Mouse (Mus musculus) MEL (cell line): ENCODE results near the gene Pakap. TPM values are rescaled to one million over a fixed set of nuclear protein-coding genes. Genes with fewer than 3 reads are reported as not detected.

ENCODE experiments used
- DNase-seq: peaks from one replicate; pipeline ENCODE4 v3.0.0; 2011; ENCODE audit warnings: low read depth, low spot score
- H3K27ac ChIP-seq: 2 replicates; pipeline ENCODE4 v1.5.1; 2012; ENCODE audit warnings: low read depth, mild to moderate bottlenecking, control low read depth, low read length, moderate library complexity; ENCODE audit not compliant: control insufficient read depth
- H3K27me3 ChIP-seq, 2 experiments: fragments of 150-350 bp in 1 of 2; sonication (generic) in 1 of 2; 2 replicates each; pipeline ENCODE4 v1.6.1; 2012; ENCODE audit warnings: low read length in 2 of 2, mild to moderate bottlenecking in 2 of 2, improper control_type of control experiment in 1 of 2, moderate library complexity in 1 of 2; ENCODE audit not compliant: insufficient read depth in 2 of 2, control insufficient read depth in 1 of 2
- H3K36me3 ChIP-seq, 2 experiments: 2 replicates each; pipeline ENCODE4 v1.6.1; 2012 to 2014; ENCODE audit warnings: low read length in 2 of 2, improper control_type of control experiment in 1 of 2, inconsistent platforms in 1 of 2, mild to moderate bottlenecking in 1 of 2; ENCODE audit not compliant: insufficient read depth in 2 of 2, control insufficient read depth in 1 of 2
- H3K4me1 ChIP-seq, 2 experiments: fragments of 150-350 bp in 1 of 2; sonication (generic) in 1 of 2; 2 replicates each; pipeline ENCODE4 v1.6.1; 2012; ENCODE audit warnings: low read length in 2 of 2, improper control_type of control experiment in 1 of 2, mild to moderate bottlenecking in 1 of 2; ENCODE audit not compliant: insufficient read depth in 2 of 2, control insufficient read depth in 1 of 2
- H3K4me3 ChIP-seq, 2 experiments: fragments of 150-350 bp in 1 of 2; sonication (generic) in 1 of 2; 2 replicates each; pipeline ENCODE4 v1.5.1; 2012; ENCODE audit warnings: low read depth in 2 of 2, low read length in 2 of 2, mild to moderate bottlenecking in 2 of 2, moderate library complexity in 2 of 2, control low read depth in 1 of 2, improper control_type of control experiment in 1 of 2; ENCODE audit not compliant: control insufficient read depth in 1 of 2, insufficient read depth in 1 of 2
- H3K79me2 ChIP-seq: 2 replicates; pipeline ENCODE4 v1.6.1; 2012; ENCODE audit warnings: mild to moderate bottlenecking, low read length, moderate library complexity; ENCODE audit not compliant: control insufficient read depth, poor library complexity, insufficient read depth
- H3K9ac ChIP-seq: 2 replicates; pipeline ENCODE4 v1.6.1; 2012; ENCODE audit warnings: low read depth, mild to moderate bottlenecking, control low read depth, low read length, moderate library complexity; ENCODE audit not compliant: control insufficient read depth, poor library complexity, severe bottlenecking
- H3K9me3 ChIP-seq: fragments of 150-350 bp; sonication (generic); replicated peaks from 2 replicates; pipeline ENCODE4 v1.6.1; 2012; ENCODE audit warnings: mild to moderate bottlenecking, low read length, improper control_type of control experiment, moderate library complexity; ENCODE audit not compliant: insufficient read depth
- CTCF ChIP-seq, 3 experiments: IDR thresholded peaks in 2 of 3; conservative IDR thresholded peaks in 1 of 3; 2 replicates each; pipeline ENCODE4 v1.5.1; 2011 to 2012; ENCODE audit warnings: low read length in 3 of 3, low read depth in 2 of 3, mild to moderate bottlenecking in 2 of 3, improper control_type of control experiment in 1 of 3, inconsistent platforms in 1 of 3, mixed read lengths in 1 of 3, moderate library complexity in 1 of 3; ENCODE audit not compliant: control insufficient read depth in 1 of 3, insufficient read depth in 1 of 3, poor library complexity in 1 of 3, severe bottlenecking in 1 of 3
- ELF1 ChIP-seq: IDR thresholded peaks from 2 replicates; pipeline ENCODE4 v1.6.1; 2014; ENCODE audit warnings: low read depth, mild to moderate bottlenecking, inconsistent platforms, low read length, improper control_type of control experiment, moderate library complexity
- GATA1 ChIP-seq: IDR thresholded peaks from 2 replicates; pipeline ENCODE4 v1.6.1; 2011; ENCODE audit warnings: low read depth, low read length, improper control_type of control experiment
- JUND ChIP-seq: IDR thresholded peaks from 2 replicates; pipeline ENCODE4 v1.6.1; 2011; ENCODE audit warnings: low read depth, mild to moderate bottlenecking, improper control_type of control experiment, low read length
- KAT2A ChIP-seq: conservative IDR thresholded peaks from 2 replicates; pipeline ENCODE4 v1.6.1; 2012; ENCODE audit warnings: low read depth, low read length, improper control_type of control experiment, inconsistent platforms
- MAFK ChIP-seq: IDR thresholded peaks from 2 replicates; pipeline ENCODE4 v1.6.1; 2011; ENCODE audit warnings: low read depth, mild to moderate bottlenecking, low read length, improper control_type of control experiment, borderline replicate concordance
- MAX ChIP-seq: IDR thresholded peaks from 2 replicates; pipeline ENCODE4 v1.6.1; 2011; ENCODE audit warnings: low read length, improper control_type of control experiment
- MAZ ChIP-seq: IDR thresholded peaks from 2 replicates; pipeline ENCODE4 v1.6.1; 2012; ENCODE audit warnings: low read depth, mild to moderate bottlenecking, inconsistent platforms, low read length, improper control_type of control experiment
- MXI1 ChIP-seq: IDR thresholded peaks from 2 replicates; pipeline ENCODE4 v1.6.1; 2011; ENCODE audit warnings: mild to moderate bottlenecking, low read depth, low read length, improper control_type of control experiment
- MYB ChIP-seq: IDR thresholded peaks from 2 replicates; pipeline ENCODE4 v1.6.1; 2011; ENCODE audit warnings: mild to moderate bottlenecking, low read depth, low read length, improper control_type of control experiment
- NELFE ChIP-seq: IDR thresholded peaks from 2 replicates; pipeline ENCODE4 v1.6.1; 2011; ENCODE audit warnings: low read depth, low read length, improper control_type of control experiment
- POLR2AphosphoS5 ChIP-seq: IDR thresholded peaks from 2 replicates; pipeline ENCODE4 v1.6.1; 2012; ENCODE audit warnings: low read depth, borderline replicate concordance, mild to moderate bottlenecking, inconsistent platforms, low read length, moderate library complexity, mixed read lengths
- RCOR1 ChIP-seq: IDR thresholded peaks from 2 replicates; pipeline ENCODE4 v1.6.1; 2012; ENCODE audit warnings: low read depth, mild to moderate bottlenecking, inconsistent platforms, low read length, improper control_type of control experiment
- SIN3A ChIP-seq: IDR thresholded peaks from 2 replicates; pipeline ENCODE4 v1.6.1; 2012; ENCODE audit warnings: low read length, improper control_type of control experiment, inconsistent platforms
- SMC3 ChIP-seq: IDR thresholded peaks from 2 replicates; pipeline ENCODE4 v1.6.1; 2011; ENCODE audit warnings: low read depth, low read length, improper control_type of control experiment
- TCF12 ChIP-seq: IDR thresholded peaks from 2 replicates; pipeline ENCODE4 v1.6.1; 2014; ENCODE audit warnings: low read depth, mild to moderate bottlenecking, inconsistent platforms, low read length, improper control_type of control experiment, moderate library complexity
- USF1 ChIP-seq: IDR thresholded peaks from 2 replicates; pipeline ENCODE4 v1.6.1; 2014; ENCODE audit warnings: low read depth, mild to moderate bottlenecking, inconsistent platforms, low read length, improper control_type of control experiment, moderate library complexity
- ZC3H11A ChIP-seq: IDR thresholded peaks from 2 replicates; pipeline ENCODE4 v1.6.1; 2012; ENCODE audit warnings: low read depth, mild to moderate bottlenecking, inconsistent platforms, low read length, improper control_type of control experiment
- ZKSCAN1 ChIP-seq: IDR thresholded peaks from 2 replicates; pipeline ENCODE4 v1.6.1; 2012; ENCODE audit warnings: low read depth, mild to moderate bottlenecking, inconsistent platforms, low read length, improper control_type of control experiment, moderate library complexity
- ZMIZ1 ChIP-seq: IDR thresholded peaks from 2 replicates; pipeline ENCODE4 v1.6.1; 2012; ENCODE audit warnings: low read depth, mild to moderate bottlenecking, inconsistent platforms, low read length, improper control_type of control experiment, moderate library complexity
- ZNF384 ChIP-seq: IDR thresholded peaks from 2 replicates; pipeline ENCODE4 v1.6.1; 2012; ENCODE audit warnings: low read depth, mild to moderate bottlenecking, inconsistent platforms, low read length, improper control_type of control experiment
- polyA plus RNA-seq, 2 experiments: library from polyadenylated mRNA; stranded (reverse) in 1 of 2; unstranded in 1 of 2; fragments of >175 nt in 1 of 2; fragments of >200 nt in 1 of 2; gene quantifications; 2 replicates each; pipeline versions ENCODE4 v1.2.1 to v1.2.4; 2012; ENCODE audit warnings: low replicate concordance in 2 of 2, low read depth in 1 of 2; ENCODE audit not compliant: insufficient read length in 2 of 2, insufficient read depth in 1 of 2, missing spikeins in 1 of 2
- total RNA-seq: library from RNA; depleted of rRNA; stranded (reverse); fragments of 300-350 nt; gene quantifications from 2 replicates; pipeline ENCODE4 v1.2.3, GENCODE M21; 2012

Gene Pakap
- total and polyA plus RNA-seq, 3 experiments: not detected

DNA sequence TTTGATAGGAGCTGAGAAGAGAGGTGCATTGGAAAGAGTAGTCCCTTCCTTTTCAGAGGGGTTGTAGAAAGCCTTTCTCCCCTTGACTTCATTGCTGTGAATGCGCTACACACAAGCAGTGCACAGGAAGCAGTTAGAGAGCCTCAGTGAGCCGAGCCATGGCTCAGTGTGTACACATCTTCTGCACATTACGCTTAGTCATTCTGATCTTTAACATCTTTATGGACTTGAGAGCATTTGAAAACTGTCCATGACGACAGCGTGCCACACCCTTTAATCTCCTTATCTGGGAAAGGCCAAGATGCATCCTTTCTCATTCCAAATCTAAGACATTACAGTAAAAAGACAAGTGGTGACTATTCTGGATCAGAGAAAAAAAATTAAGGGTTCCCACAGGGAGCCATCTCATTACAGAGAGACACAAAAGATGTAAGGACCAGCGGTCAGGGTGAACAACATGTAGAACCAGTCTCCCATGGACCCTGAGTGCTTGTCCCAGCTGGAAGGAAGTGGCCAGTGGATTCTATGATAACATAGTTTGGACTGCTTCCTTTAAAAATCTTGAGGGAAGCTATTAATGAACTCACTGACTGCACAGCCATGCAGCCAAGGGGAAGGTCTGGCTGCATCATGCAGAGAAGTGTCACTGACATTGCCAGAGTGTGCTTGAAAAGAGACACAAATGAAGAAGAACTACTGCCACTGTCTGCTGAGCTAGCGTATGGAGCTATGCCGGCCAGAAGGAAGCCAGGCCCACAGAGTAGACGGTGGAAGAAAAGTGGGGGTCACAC, 42.6 kb upstream of the Pakap start:
- H3K27me3 ChIP-seq: no peaks in the 10 kb centered on the region
- no peak for DNase-seq
- no peaks in the 10 kb centered on the region for H3K4me1 ChIP-seq
- H3K9ac ChIP-seq: no peak overlapping the region
- H3K9me3 ChIP-seq: no peaks in the 10 kb centered on the region
- H3K36me3 ChIP-seq: no peaks in the 10 kb centered on the region
- H3K27ac ChIP-seq: no peak overlapping the region
- TF ChIP-seq ZMIZ1: no peak
- TF ChIP-seq TCF12: no peak
- TF ChIP-seq SMC3: no peak
- TF ChIP-seq GATA1: no peak
- no peak for TF ChIP-seq SIN3A
- TF ChIP-seq ZNF384: no peak
- TF ChIP-seq RCOR1: no peak
- H3K4me3 ChIP-seq: no peak overlapping the region
- no peaks in the 10 kb centered on the region for H3K79me2 ChIP-seq

DNA sequence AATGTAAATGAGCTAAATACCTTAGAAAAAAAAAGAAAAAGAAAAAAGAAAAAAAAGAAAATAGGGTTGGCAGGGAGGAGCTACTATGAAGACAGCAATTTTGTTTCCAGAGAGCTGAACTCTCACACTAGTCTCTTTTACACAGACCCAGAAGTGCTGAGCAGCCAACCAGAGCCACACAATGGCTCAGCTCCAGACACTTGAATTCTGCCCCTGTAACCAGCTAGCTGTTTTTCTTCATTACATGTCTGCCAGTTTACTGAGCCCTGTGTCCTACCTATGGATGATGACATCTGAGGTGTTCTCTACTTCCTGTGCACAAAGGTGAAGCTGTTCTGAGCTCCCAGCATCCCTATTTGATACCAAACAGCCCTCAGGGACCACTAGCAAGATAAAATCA, 39.7 kb upstream of the Pakap start:
- no peak overlapping the region for H3K9ac ChIP-seq
- H3K27ac ChIP-seq: no peak overlapping the region
- no peaks in the 10 kb centered on the region for H3K9me3 ChIP-seq
- DNase-seq: no peak
- no peak overlapping the region for H3K4me3 ChIP-seq
- H3K27me3 ChIP-seq: no peaks in the 10 kb centered on the region
- H3K79me2 ChIP-seq: no peaks in the 10 kb centered on the region
- H3K36me3 ChIP-seq: no peaks in the 10 kb centered on the region
- TF ChIP-seq RCOR1 (no peak), KAT2A (no peak), POLR2AphosphoS5 (no peak), MAFK (no peak), ZKSCAN1 (no peak), JUND (no peak), MAX (no peak), ZMIZ1 (no peak), GATA1 (no peak), MXI1 (no peak), ZNF384 (no peak), USF1 (no peak), ZC3H11A (no peak), CTCF (IDR thresholded peaks at IDR 0.05 in 2 of 3, conservative IDR thresholded peaks at IDR 0.05 in 1 of 3; ENCODE audit: control insufficient read depth in 1 of 3, insufficient read depth in 1 of 3, low read depth in 2 of 3, low read length in 3 of 3, poor library complexity in 1 of 3, severe bottlenecking in 1 of 3) (no peak), MAZ (no peak), ELF1 (no peak), NELFE (no peak), SIN3A (no peak), TCF12 (no peak), MYB (no peak)
- H3K4me1 ChIP-seq: no peaks in the 10 kb centered on the region
